Mouse (Mus musculus): Measurements from ENCODE around the gene S100a10. TPM values are rescaled to one million over a fixed set of nuclear protein-coding genes. Genes with fewer than 3 reads are reported as not detected.
"Not testable (repeated sequence)": the region's sequence is repeated elsewhere in the genome, so short reads cannot be mapped to it uniquely, and the experiment has no call there.

The S100a10 gene
- total RNA-seq, 2 experiments from 2014 or later = 176 to 278 TPM

- not testable (repeated sequence) for ATAC-seq (replicated peaks; ENCODE audit: low FRiP score, low TSS enrichment, poor library complexity, severe bottlenecking)
Observed at GRCm38 (mm10) chr3:93544170-93544569, 10.7 kb upstream of the S100a10 start.

GRCm38 (mm10) chr3:93547099-93547648 lies 7.7 kb upstream of the S100a10 start:
- peak; percentile 79 for ATAC-seq (replicated peaks; ENCODE audit: low FRiP score, low TSS enrichment, poor library complexity, severe bottlenecking)

- ATAC-seq (replicated peaks; ENCODE audit: low FRiP score, low TSS enrichment, poor library complexity, severe bottlenecking) = no peak
Observed at GRCm38 (mm10) chr3:93547749-93548540, 6.9 kb upstream of the S100a10 start.

- ATAC-seq (replicated peaks; ENCODE audit: low FRiP score, low TSS enrichment, poor library complexity, severe bottlenecking) = no peak
Observed at GRCm38 (mm10) chr3:93548541-93549266, 6.2 kb upstream of the S100a10 start.

- peak; percentile 60 for ATAC-seq (replicated peaks; ENCODE audit: low FRiP score, low TSS enrichment, poor library complexity, severe bottlenecking)
Observed at GRCm38 (mm10) chr3:93549986-93550385, 4.9 kb upstream of the S100a10 start.

- no peak for ATAC-seq (replicated peaks; ENCODE audit: low FRiP score, low TSS enrichment, poor library complexity, severe bottlenecking)
Observed at GRCm38 (mm10) chr3:93551950-93552901, 2.7 kb upstream of the S100a10 start.

GRCm38 (mm10) chr3:93553311-93553710 lies 1.6 kb upstream of the S100a10 start:
- no peak for ATAC-seq (replicated peaks; ENCODE audit: low FRiP score, low TSS enrichment, poor library complexity, severe bottlenecking)

- no peak for ATAC-seq (replicated peaks; ENCODE audit: low FRiP score, low TSS enrichment, poor library complexity, severe bottlenecking)
Observed at GRCm38 (mm10) chr3:93553765-93554378, 1.0 kb upstream of the S100a10 start.

- peak; percentile 45 for ATAC-seq (replicated peaks; ENCODE audit: low FRiP score, low TSS enrichment, poor library complexity, severe bottlenecking)
Observed at GRCm38 (mm10) chr3:93554379-93554980, 400 bp upstream of the S100a10 start.

GRCm38 (mm10) chr3:93555878-93556254 lies 986 bp downstream of the S100a10 start:
- peak; percentile 47; the same call in 1 of the 2 replicates for ATAC-seq (replicated peaks; ENCODE audit: low FRiP score, low TSS enrichment, poor library complexity, severe bottlenecking)

GRCm38 (mm10) chr3:93556599-93556998 lies 1.7 kb downstream of the S100a10 start:
- ATAC-seq (replicated peaks; ENCODE audit: low FRiP score, low TSS enrichment, poor library complexity, severe bottlenecking) = no peak

GRCm38 (mm10) chr3:93557471-93557870 lies 2.6 kb downstream of the S100a10 start:
- ATAC-seq (replicated peaks; ENCODE audit: low FRiP score, low TSS enrichment, poor library complexity, severe bottlenecking) = no peak

- no peak for ATAC-seq (replicated peaks; ENCODE audit: low FRiP score, low TSS enrichment, poor library complexity, severe bottlenecking)
Observed at GRCm38 (mm10) chr3:93559961-93560360, 5.1 kb downstream of the S100a10 start.

GRCm38 (mm10) chr3:93562372-93562771 lies 7.5 kb downstream of the S100a10 start:
- no peak for ATAC-seq (replicated peaks; ENCODE audit: low FRiP score, low TSS enrichment, poor library complexity, severe bottlenecking)

- ATAC-seq (replicated peaks; ENCODE audit: low FRiP score, low TSS enrichment, poor library complexity, severe bottlenecking) = no peak
Observed at GRCm38 (mm10) chr3:93563216-93563615, 8.3 kb downstream of the S100a10 start.

GRCm38 (mm10) chr3:93566892-93567291 lies 12.0 kb downstream of the S100a10 start:
- peak; percentile 61 for ATAC-seq (replicated peaks; ENCODE audit: low FRiP score, low TSS enrichment, poor library complexity, severe bottlenecking)

- ATAC-seq (replicated peaks; ENCODE audit: low FRiP score, low TSS enrichment, poor library complexity, severe bottlenecking) = no peak; the same call in 1 of the 2 replicates
Observed at GRCm38 (mm10) chr3:93567721-93568120, 12.8 kb downstream of the S100a10 start.

GRCm38 (mm10) chr3:93568428-93569040 lies 13.7 kb downstream of the S100a10 start:
- no peak for ATAC-seq (replicated peaks; ENCODE audit: low FRiP score, low TSS enrichment, poor library complexity, severe bottlenecking)
